Mouse (Mus musculus): Measurements from ENCODE around the gene Gad2.

- TF ChIP-seq EP300 (IDR thresholded peaks at IDR 0.05; ENCODE audit: low read depth) (no peak), CTCF (IDR thresholded peaks at IDR 0.05; ENCODE audit: low read depth) (no peak)
Observed at GRCm38 (mm10) chr2:22704780-22705727, 83.0 kb downstream of the Gad2 start.

Data from liver, postnatal 0 days (tissue).